Mouse (Mus musculus) heart, postnatal 25 days (tissue): ENCODE measurements at regions not wholly inside any gene's neighbourhood (a gene's known extent, or its start where the extent isn't known, plus 50 kb on each side); places are given as distances from the start of the nearest gene placed in this dataset.
A peak's percentile ranks its signal among the peaks of the same experiment; 100 is the strongest.

Experiments
- DNase-seq: peaks from one replicate; pipeline ENCODE4 v3.0.0; 2022; ENCODE audit warnings: low spot score
- intact Hi-C: fragments of 180-260 bp; cut with DNase I; formaldehyde crosslinking; loops from one replicate; pipeline ENCODE4 v1.15.1; 2025

DNA sequence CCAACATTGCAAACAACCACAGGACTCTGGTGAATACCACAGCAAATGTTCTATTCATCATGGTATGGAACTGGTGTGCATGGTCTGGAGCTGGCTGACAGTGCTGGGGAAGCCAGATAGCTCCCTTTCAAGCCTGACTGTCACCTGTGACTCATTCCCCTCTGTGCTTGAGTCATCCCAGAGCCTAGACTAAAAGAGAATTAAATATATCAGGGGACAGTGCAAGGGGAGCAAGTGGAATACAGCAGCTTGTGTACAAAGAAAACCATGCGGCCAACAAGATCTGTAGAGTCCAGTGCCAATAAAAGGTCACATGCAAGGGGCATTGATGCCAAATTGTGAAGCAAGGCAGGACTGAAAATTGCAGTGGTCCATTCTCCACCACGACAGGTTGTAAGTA is 117.7 kb downstream of the Pah start:
- no peak for DNase-seq
- intact Hi-C loops: no loop called here

DNA sequence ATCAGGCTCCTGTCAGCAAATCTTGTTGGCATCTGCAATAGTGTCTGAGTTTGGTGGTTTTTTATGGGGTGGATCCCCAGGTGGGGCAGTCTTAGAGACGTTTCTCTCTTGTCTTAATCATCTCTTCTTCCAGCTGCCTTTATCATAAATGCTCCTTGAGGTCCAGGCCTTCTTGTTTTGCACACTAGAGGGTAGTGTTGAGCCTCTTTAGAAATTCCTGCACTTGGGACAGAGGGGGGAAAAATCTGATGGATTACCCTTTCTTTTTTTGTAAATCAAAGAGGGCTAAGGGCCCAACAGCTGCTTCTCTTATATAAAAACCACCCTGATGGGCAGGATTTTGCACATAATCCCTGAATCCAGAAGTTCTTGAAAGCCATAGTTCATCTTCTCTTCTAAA is 127.5 kb downstream of the Pah start:
- intact Hi-C loops: loop anchor here (5.0 kb wide), 1 partner anchor 678 kb away; no protein-coding TSS in a partner anchor
- no peak for DNase-seq

GRCm38 (mm10) chr10:87652139-87652740 is 130.6 kb downstream of the Pah start:
- intact Hi-C loops: loop anchor here (5.0 kb wide), 1 partner anchor 320 kb away; no protein-coding TSS in a partner anchor
- no peak for DNase-seq

DNA sequence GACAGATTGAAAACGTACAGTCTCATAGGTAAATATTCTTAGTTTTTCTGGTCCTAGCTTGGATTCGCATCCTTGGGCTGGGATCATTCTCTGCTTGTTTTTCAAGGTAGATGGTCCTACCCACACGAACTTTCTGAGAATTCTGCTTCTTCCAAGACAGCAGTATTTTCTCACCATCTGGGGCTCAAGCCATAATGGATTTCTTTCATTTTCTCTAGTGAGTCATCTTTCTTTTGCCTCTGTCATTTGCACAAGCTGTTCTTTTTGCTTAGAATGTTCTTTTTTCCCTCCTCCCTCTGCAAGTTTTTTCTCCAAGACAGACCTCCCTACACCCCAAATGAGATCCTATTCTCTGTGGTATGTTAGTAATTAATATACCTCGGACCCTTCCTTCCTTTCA is 132.5 kb downstream of the Pah start:
- no peak for DNase-seq
- intact Hi-C loops: loop anchor here (5.0 kb wide), 1 partner anchor 318 kb away; no protein-coding TSS in a partner anchor

- intact Hi-C loops: no loop called here
Measured at GRCm38 (mm10) chr10:87666020-87666718, 144.6 kb downstream of the Pah start.

GRCm38 (mm10) chr10:87666719-87667387 is 145.3 kb downstream of the Pah start:
- intact Hi-C loops: no loop called here

More at GRCm38 (mm10) chr10:87666020-87666718, 144.6 kb downstream of the Pah start:
- DNase-seq: no peak

GRCm38 (mm10) chr10:87667651-87668140 is 146.1 kb downstream of the Pah start:
- peak; percentile 12 for DNase-seq
- intact Hi-C loops: no loop called here

More at GRCm38 (mm10) chr10:87666719-87667387, 145.3 kb downstream of the Pah start:
- peak; percentile 53 for DNase-seq

DNA sequence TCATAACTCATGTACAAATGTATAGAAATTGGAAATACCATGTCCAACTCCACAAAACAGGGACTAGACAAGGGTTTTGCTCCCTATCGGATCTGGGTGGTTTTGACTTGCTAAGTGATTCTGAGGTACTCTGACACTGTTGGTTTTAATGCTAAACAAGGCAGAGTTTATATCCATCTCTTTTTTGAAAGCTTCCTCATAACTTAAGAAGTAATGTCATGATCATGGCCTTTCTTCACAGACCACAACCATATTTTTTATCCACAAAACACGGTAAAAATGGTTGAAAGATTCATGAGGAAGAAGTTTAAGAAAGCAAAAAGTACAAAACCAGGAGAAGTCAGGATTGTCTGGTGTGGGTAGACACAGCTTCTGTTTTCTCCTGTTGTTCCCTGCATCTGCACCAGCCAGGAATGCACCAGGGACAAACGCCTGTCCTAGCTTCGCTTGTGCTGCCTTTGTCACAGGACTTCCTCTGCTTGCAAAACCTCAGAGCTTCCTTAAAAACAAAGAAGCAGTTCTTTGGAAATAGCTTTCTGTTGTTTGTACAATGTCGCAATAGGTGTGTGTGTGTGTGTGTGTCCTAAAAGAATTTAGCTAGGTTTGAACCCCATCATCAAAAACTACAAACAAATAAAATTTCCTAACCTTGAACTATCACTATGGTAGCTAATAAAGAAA is 153.3 kb downstream of the Pah start:
- DNase-seq: no peak
- intact Hi-C loops: no loop called here

DNA sequence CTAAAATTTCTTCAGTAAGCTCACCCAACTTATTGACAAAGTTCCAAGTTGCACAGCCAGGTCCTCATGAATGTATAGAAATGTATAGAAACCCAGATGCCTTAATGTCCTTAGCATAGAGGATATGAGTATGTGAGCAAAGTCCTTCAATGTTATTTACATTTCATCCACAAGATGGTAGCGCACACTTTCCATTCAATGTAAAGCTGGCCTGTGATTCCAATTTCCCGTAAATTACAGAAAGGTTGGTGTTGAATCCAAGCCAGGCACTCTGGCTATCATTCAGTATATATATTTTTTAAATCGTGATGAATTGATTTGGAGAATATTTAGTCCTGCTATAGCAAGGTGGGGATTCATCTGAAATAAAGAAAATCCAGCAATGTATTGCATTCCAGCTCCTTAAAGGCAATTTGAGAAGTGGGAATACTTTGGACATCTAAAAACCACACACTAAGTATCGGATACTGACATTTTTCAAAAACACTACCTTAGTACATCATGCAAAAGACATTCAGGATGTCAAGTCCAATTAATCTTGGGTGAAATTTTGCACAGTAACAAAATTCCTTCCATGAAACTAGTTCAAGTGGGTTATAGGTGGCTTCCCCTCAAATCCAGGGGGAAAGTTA is 154.6 kb downstream of the Pah start:
- intact Hi-C loops: no loop called here
- DNase-seq: no peak

DNA sequence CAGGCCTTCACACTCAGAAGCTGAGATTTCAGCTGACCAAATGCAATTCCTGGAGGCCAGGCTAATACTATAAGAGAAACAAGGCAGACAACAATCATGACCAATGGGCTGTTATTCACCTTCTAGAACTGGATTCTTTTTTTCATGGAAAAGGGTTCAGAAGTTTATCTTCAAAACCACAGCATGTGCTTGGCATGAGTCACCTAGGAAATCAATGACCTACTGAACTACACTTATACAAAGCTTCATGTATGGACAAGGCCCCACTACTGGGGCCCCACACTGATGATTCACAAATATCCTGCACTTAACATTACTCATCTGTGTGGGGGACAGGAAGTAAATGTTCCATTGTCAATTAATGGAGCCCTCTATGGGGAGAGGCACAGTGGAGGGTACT is 157.4 kb downstream of the Pah start:
- DNase-seq: no peak
- intact Hi-C loops: no loop called here

GRCm38 (mm10) chr10:87686311-87686710 is 164.7 kb downstream of the Pah start:
- intact Hi-C loops: no loop called here
- no peak for DNase-seq

DNA sequence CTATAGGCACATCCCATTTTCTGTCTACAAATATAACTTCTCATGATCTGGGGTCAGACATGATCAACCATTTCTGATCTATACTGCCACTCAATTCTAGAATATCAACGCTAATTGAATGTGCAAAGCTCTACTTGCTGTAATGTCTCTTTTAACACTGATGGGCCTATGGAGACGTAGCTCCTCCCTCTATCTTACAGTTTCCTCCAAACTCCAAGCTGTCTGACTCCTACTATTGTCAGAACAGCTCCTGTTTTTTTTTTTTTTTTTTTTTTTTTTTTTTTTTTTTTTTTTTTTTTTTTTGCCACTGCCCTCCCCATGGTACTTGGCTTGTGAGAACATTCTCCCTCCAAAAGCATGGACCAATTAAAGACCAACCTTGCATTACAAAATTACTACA is 165.2 kb downstream of the Pah start:
- intact Hi-C loops: no loop called here
- no peak for DNase-seq

DNA sequence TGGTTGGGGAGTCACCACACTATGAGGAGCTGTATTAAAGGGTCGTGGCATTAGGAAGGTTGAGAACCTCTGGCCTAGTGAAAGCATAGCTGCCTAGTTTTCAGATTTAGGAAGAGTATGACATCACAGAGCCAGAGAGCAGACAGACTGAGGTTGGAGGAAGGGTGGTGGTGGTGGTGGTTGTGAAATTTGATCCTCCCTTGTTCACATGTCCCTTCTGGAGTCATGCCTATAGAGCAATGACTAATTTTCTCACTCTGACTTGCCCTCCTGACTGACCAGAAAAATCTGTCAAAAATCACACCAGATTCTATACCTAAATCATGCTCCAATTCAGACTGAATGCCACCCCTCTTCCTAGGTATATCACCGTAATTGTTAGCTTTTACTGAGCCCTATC is 166.2 kb downstream of the Pah start:
- DNase-seq: no peak
- intact Hi-C loops: no loop called here

- intact Hi-C loops: loop anchor here (5.0 kb wide), 1 partner anchor 281 kb away; no protein-coding TSS in a partner anchor
- DNase-seq: no peak
Measured at GRCm38 (mm10) chr10:87690831-87691230, 167.2 kb upstream of the Igf1 start.

DNA sequence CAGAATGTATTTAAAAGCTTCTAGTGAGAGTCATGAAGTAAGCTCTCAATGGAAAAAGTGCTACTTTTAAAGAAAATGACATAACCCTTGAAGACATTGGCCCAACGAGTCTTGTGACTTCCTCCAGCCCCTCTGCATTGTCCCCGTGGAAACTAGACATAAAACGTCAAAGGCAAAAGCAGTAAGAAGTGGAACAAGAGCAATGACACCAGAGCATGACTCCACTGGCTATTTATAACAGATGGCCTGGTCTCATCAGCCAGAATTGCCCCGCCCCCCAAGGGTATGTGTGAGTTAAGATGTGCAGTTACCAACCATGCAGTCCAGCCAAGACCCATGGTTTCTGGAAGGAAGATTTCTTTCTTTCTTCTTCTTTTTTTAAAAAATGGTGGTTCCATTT is 161.6 kb upstream of the Igf1 start:
- no peak for DNase-seq
- intact Hi-C loops: no loop called here

DNA sequence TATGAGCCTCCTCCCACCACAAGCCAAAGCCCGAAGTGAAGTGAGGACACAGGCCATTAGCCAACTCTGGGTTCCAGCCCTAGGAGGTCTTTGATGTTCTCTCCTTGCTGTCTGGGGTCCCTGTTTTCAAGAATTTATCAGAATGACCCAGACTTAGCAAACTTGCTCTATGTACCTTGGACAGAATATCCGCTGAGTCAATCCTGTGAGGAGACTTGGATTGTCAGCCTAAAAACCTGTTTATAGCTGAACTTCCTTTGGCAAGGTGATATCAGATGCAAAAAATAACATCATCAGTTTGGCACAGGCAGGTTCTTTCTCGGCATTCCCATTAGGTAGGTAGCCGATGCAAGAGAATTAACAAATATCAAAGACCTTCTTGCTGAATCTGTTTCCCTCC is 146.9 kb upstream of the Igf1 start:
- intact Hi-C loops: no loop called here
- DNase-seq: no peak

DNA sequence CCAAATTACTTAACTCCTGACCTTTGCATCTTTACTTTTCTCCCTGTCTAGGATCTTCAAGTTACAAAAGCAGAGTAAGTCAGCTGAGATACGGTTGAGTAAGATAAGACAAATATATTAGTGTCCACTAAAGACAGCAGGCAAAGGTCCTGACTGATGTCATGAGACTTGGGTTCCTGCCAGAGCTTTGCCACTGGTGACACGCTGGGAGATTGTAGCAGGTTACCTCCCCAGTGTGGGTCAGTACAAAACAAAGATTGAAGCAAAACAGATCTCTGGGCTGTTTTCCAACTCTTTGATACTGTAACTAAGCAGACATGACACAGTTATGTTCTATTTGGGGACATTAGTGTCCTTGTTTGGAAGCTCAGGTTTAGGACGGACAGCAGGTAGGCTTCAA is 146.3 kb upstream of the Igf1 start:
- no peak for DNase-seq
- intact Hi-C loops: no loop called here

- intact Hi-C loops: no loop called here
- DNase-seq: no peak
Measured at GRCm38 (mm10) chr10:87715874-87716600, 142.0 kb upstream of the Igf1 start.

DNA sequence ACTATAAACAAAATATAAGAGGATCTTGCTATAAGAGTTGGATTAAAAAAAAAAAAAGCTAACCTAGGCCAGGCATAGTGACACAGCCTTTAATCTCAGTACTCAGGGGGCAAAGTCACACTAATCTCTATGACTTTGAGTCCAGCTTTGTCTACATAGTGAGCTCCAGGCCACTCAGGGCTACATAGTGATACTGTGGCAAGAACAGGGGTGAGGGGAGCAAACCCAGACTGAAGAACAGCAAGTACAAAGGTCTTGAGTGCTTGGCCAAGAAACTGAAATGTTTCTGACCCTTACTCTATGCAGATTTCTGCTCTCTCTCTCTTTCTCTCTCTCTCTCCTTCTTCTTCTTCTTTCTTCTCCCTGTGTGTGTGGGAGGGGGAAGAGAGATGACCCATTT is 140.9 kb upstream of the Igf1 start:
- intact Hi-C loops: no loop called here
- no peak for DNase-seq
